Mouse (Mus musculus) midbrain, embryonic 14.5 days (tissue): ENCODE data around the gene Kazn. TPM values are rescaled to one million over a fixed set of nuclear protein-coding genes. Genes with fewer than 3 reads are reported as not detected.
A peak's percentile ranks its signal among the peaks of the same experiment; 100 is the strongest.

ENCODE experiments used
- ATAC-seq: fragments of 200-750 bp; cut with Nextera tagmentation; 2 replicates; pipeline ENCODE4 v1.8.0; 2017; ENCODE audit warnings: moderate number of reproducible peaks, moderate library complexity; ENCODE audit not compliant: low FRiP score, low TSS enrichment
- DNase-seq: peaks from one replicate; pipeline ENCODE4 v3.0.0-alpha.2; 2015
- H3K27ac ChIP-seq: fragments of 300-500 bp; sonication (generic); replicated peaks from 2 replicates; pipeline ENCODE4 v1.5.1; 2014; ENCODE audit warnings: mild to moderate bottlenecking, low read depth, low read length, moderate library complexity
- H3K27me3 ChIP-seq: fragments of 300-500 bp; sonication (generic); 2 replicates; pipeline ENCODE4 v1.6.1; 2014; ENCODE audit warnings: low read length, control low read depth, mixed read lengths; ENCODE audit not compliant: control insufficient read depth, insufficient read depth
- H3K36me3 ChIP-seq: fragments of 300-500 bp; sonication (generic); 2 replicates; pipeline ENCODE4 v1.6.1; 2014; ENCODE audit warnings: low read length, control low read depth; ENCODE audit not compliant: control insufficient read depth, insufficient read depth
- H3K4me1 ChIP-seq: fragments of 300-500 bp; sonication (generic); 2 replicates; pipeline ENCODE4 v1.6.1; 2014; ENCODE audit warnings: mild to moderate bottlenecking, antibody characterized with exemption, low read length, control low read depth; ENCODE audit not compliant: control insufficient read depth, insufficient read depth
- H3K4me2 ChIP-seq: fragments of 300-500 bp; sonication (generic); 2 replicates; pipeline ENCODE4 v1.6.1; 2014; ENCODE audit warnings: mild to moderate bottlenecking, low read length, moderate library complexity
- H3K4me3 ChIP-seq: fragments of 300-500 bp; sonication (generic); replicated peaks from 2 replicates; pipeline ENCODE4 v1.5.1; 2014; ENCODE audit warnings: low read depth, low read length
- H3K9ac ChIP-seq: fragments of 300-500 bp; sonication (generic); replicated peaks from 2 replicates; pipeline ENCODE4 v1.6.1; 2014; ENCODE audit warnings: mild to moderate bottlenecking, low read length, moderate library complexity
- H3K9me3 ChIP-seq: fragments of 300-500 bp; sonication (generic); 2 replicates; pipeline ENCODE4 v1.6.1; 2016; ENCODE audit warnings: low read length, control low read depth, mixed read lengths; ENCODE audit not compliant: control insufficient read depth
- WGBS: fragments of 180-500 bp; shearing (Covaris S2); extraction: QIAGEN DNeasy Blood & Tissue Kit; methylation state at CpG from one replicate; pipeline ENCODE4 v1.1.7; 2014; 5-methylcytosine and 5-hydroxymethylcytosine counted together
- polyA plus RNA-seq: library from polyadenylated mRNA; unstranded; fragments of >200 nt; fragmentation: Nextera tagmentation; extraction: Ambion mirVana; gene quantifications from 2 replicates; pipeline ENCODE4 v1.2.1, GENCODE M21; 2014

Gene Kazn
- polyA plus RNA-seq, 1 experiment from 2014 or later: 19.9 TPM

GRCm38 (mm10) chr4:142083762-142084130 lies 155.5 kb downstream of the Kazn start:
- Histone ChIP-seq H3K27me3 (peaks cover 17% of the 10 kb centered on the region), H3K36me3 (no peaks in the 10 kb centered on the region), H3K4me2 (peak overlapping the region; percentile 96), H3K4me3 (peak overlapping the region; percentile 57), H3K4me1 (no peaks in the 10 kb centered on the region), H3K27ac (no peak overlapping the region), H3K9me3 (no peaks in the 10 kb centered on the region), H3K9ac (peak overlapping the region; percentile 57)
- 0% methylated on average over 21 of the region's 29 CpGs for WGBS
- ATAC-seq (peak; percentile 61; the same call in 1 of the 2 replicates), DNase-seq (peak; percentile 83)

- H3K4me2 ChIP-seq: peak overlapping the region; percentile 96
- WGBS: 53% methylated on average over 6 of the region's 6 CpGs
- H3K4me3 ChIP-seq: peak overlapping the region; percentile 57; the same call in 1 of the 2 replicates
- no peaks in the 10 kb centered on the region for H3K36me3 ChIP-seq
- H3K27me3 ChIP-seq: peaks cover 17% of the 10 kb centered on the region
- no peaks in the 10 kb centered on the region for H3K4me1 ChIP-seq
- no peak for DNase-seq
- H3K9me3 ChIP-seq: no peaks in the 10 kb centered on the region
- no peak for ATAC-seq
- H3K27ac ChIP-seq: no peak overlapping the region
- H3K9ac ChIP-seq: no peak overlapping the region
Observed at GRCm38 (mm10) chr4:142083193-142083592, 156.0 kb downstream of the Kazn start.

GRCm38 (mm10) chr4:142082703-142083102 lies 156.5 kb downstream of the Kazn start:
- Histone ChIP-seq H3K9ac (no peak overlapping the region), H3K4me2 (no peak overlapping the region; the same call in 1 of the 2 replicates), H3K4me1 (0 out of 2 replicates have a peak, but pooled peaks cover 2% of the 10 kb centered on the region), H3K9me3 (no peaks in the 10 kb centered on the region), H3K36me3 (no peaks in the 10 kb centered on the region), H3K4me3 (no peak overlapping the region), H3K27me3 (peaks cover 17% of the 10 kb centered on the region), H3K27ac (no peak overlapping the region)
- DNase-seq: no peak
- ATAC-seq: no peak
- WGBS: 77% methylated on average over 4 of the region's 4 CpGs

- no peak overlapping the region for H3K9ac ChIP-seq
- ATAC-seq (no peak), DNase-seq (no peak)
- no peak overlapping the region for H3K4me3 ChIP-seq
- no peak overlapping the region for H3K4me2 ChIP-seq
- H3K36me3 ChIP-seq: no peaks in the 10 kb centered on the region
- no peaks in the 10 kb centered on the region for H3K9me3 ChIP-seq
- no peak overlapping the region for H3K27ac ChIP-seq
- H3K27me3 ChIP-seq: peaks cover 17% of the 10 kb centered on the region
- H3K4me1 ChIP-seq: 0 out of 2 replicates have a peak, but pooled peaks cover 7% of the 10 kb centered on the region
- 68% methylated on average over 13 of the region's 13 CpGs for WGBS
Observed at GRCm38 (mm10) chr4:142081631-142082283, 157.4 kb downstream of the Kazn start.

- ATAC-seq (no peak), DNase-seq (peak; percentile 50)
- Histone ChIP-seq H3K4me3 (no peak overlapping the region), H3K4me2 (no peak overlapping the region), H3K9ac (no peak overlapping the region), H3K4me1 (0 out of 2 replicates have a peak, but pooled peaks cover 7% of the 10 kb centered on the region), H3K9me3 (no peaks in the 10 kb centered on the region), H3K27me3 (peaks cover 17% of the 10 kb centered on the region), H3K36me3 (no peaks in the 10 kb centered on the region), H3K27ac (no peak overlapping the region)
- 65% methylated on average over 18 of the region's 18 CpGs for WGBS
Observed at GRCm38 (mm10) chr4:142080901-142081630, 158.1 kb downstream of the Kazn start.

GRCm38 (mm10) chr4:142080487-142080767 lies 158.8 kb downstream of the Kazn start:
- ATAC-seq: no peak
- H3K27me3 ChIP-seq: peaks cover 13% of the 10 kb centered on the region
- 87% methylated on average over 4 of the region's 4 CpGs for WGBS

GRCm38 (mm10) chr4:142079629-142080486 lies 159.3 kb downstream of the Kazn start:
- no peak overlapping the region for H3K4me3 ChIP-seq
- 0 out of 2 replicates have a peak, but pooled peaks cover 7% of the 10 kb centered on the region for H3K4me1 ChIP-seq
- H3K27me3 ChIP-seq: peaks cover 8% of the 10 kb centered on the region
- no peaks in the 10 kb centered on the region for H3K9me3 ChIP-seq
- DNase-seq (no peak), ATAC-seq (no peak)
- no peaks in the 10 kb centered on the region for H3K36me3 ChIP-seq
- no peak overlapping the region for H3K9ac ChIP-seq
- H3K27ac ChIP-seq: no peak overlapping the region
- WGBS: 86% methylated on average over 14 of the region's 14 CpGs
- no peak overlapping the region for H3K4me2 ChIP-seq

More at GRCm38 (mm10) chr4:142080487-142080767, 158.8 kb downstream of the Kazn start:
- Histone ChIP-seq H3K9me3 (no peaks in the 10 kb centered on the region), H3K4me1 (0 out of 2 replicates have a peak, but pooled peaks cover 7% of the 10 kb centered on the region), H3K9ac (no peak overlapping the region), H3K27ac (no peak overlapping the region), H3K4me3 (no peak overlapping the region), H3K4me2 (no peak overlapping the region), H3K36me3 (no peaks in the 10 kb centered on the region)
- no peak for DNase-seq

- Histone ChIP-seq H3K4me1 (0 out of 2 replicates have a peak, but pooled peaks cover 7% of the 10 kb centered on the region), H3K4me2 (no peak overlapping the region), H3K36me3 (no peaks in the 10 kb centered on the region), H3K27ac (peak overlapping the region; percentile 37; the same call in 1 of the 2 replicates), H3K9me3 (no peaks in the 10 kb centered on the region), H3K4me3 (no peak overlapping the region), H3K27me3 (no peaks in the 10 kb centered on the region), H3K9ac (no peak overlapping the region)
- ATAC-seq: no peak
- DNase-seq: peak; percentile 51
- WGBS: 55% methylated on average over 18 of the region's 18 CpGs
Observed at GRCm38 (mm10) chr4:142077572-142078271, 161.5 kb downstream of the Kazn start.
